Mouse (Mus musculus) heart, postnatal 4 days (tissue): ENCODE results near the gene Caskin2. TPM values are rescaled to one million over a fixed set of nuclear protein-coding genes. Genes with fewer than 3 reads are reported as not detected.

Experiments
- DNase-seq: peaks from one replicate; pipeline ENCODE4 v3.0.0; 2021
- total RNA-seq, 2 experiments: library from RNA; stranded (reverse); gene quantifications; 2 replicates each; pipeline ENCODE4 v1.2.3; 2021

Gene Caskin2
- total RNA-seq, 2 experiments from 2014 or later: 51.7 to 58.8 TPM

DNA sequence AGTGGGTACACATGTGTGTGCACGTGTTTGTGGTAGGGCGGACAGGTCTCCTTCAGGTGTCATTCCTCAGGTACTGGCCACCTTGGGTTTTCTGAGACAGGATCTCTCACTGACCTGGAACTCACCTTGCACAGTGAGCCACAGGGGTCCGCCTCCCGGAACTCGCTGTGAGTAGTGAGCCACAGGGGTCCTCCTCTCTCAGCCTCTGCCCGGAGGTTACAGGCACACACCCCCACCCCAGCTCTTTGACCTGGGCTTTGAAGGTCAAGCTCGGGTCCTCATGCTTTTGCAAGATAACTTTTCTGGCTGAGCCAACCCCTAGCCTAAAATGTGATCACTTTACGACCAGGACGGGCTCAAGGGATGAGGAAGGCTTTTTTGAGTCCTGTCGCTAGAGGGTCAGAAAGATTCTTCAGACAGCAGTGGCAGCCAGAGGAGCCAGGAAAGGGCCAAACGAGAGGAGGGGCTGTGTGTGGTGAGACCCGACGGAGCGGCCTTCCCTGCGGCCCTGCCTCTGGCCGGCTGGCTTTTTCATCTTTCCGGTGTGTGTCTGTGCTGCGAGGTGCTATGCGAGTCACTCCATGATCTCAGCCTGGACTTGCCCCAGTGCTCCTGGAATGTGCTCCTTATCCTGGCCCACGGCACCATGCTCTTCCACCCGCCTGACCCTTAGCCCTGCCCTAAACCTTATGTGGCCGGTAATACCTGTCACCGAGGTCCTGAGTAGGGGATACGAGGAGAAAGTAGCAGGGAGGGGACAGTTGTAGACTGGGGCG lies 17.3 kb upstream of the Caskin2 start:
- DNase-seq: no peak

DNA sequence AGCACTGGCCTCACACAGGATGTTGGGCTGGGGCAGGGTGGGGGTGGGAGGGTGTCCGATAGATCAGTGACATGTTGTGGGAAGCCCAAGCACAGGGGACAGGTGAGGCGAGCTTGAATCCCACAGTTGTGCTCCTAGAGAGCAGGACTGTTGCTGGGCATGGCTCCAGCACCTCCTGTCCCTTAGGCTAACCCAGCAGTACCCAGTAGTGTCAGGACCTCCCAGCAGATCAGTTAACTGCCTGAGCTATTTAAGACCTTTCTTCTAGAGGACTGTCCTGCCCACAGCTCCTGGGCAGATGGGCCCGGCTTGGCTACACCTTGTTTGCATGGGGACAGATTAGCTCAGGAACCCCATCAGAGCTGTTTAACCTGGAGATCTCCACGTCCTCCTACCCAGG lies 15.6 kb upstream of the Caskin2 start:
- DNase-seq: no peak

DNA sequence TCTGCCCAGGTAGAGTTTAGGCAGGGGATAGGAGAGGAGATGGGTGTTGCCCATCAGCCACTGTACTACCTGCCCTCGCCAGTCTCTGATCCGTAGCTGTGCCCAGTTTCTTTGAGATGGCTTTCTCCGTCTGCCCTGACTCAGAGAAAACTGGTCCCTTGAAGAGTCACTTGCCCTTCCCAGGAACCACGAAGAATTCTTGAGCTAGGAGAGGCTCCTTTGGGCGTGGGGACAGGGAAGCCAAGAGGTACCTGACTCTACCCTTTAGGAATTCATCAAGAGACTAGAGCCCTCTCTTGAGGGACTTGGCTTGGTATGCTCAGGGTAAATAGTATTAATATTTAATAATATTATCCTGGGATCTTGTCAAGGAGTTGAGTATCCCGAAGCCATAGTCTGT lies 14.2 kb upstream of the Caskin2 start:
- no peak for DNase-seq

DNA sequence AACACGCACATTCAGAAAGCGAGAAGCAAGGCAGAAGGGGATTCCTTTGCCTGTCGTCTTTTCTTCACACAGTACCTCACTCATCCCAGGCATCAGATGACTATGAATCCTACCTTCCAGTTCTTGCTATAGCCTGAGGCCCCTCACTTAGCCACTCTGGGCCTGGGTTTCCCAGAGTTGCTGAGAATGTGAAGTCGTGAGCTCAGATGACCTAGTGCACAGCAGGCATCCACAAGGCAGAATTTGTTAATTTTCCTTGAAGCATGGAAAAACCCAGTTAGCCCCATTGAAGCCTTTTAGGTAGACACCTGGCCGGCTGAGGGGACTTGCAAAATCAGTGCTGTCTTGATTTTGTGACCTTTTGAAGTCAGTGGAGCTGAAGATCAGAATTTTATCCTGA lies 13.0 kb upstream of the Caskin2 start:
- DNase-seq: no peak

DNA sequence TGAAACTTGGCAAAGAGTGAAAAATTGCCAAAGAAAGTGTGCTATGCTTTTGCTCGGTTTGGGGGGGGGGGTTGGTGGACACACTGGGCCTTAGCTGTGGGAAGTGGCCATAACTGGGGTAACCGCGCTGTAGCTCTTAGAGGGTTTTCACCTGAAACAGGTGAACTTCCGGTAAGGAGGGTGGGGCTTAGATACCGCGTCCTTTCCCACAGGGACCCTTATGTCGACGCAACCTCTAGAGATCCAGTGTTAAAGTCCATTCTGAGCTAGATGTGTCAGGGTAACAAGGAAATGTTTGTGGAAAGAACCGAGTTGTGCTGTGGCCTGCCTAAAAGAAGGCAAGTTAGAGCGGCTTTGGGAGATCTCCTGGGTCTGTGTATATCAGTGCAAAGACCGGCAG lies 11.4 kb upstream of the Caskin2 start:
- DNase-seq: no peak

DNA sequence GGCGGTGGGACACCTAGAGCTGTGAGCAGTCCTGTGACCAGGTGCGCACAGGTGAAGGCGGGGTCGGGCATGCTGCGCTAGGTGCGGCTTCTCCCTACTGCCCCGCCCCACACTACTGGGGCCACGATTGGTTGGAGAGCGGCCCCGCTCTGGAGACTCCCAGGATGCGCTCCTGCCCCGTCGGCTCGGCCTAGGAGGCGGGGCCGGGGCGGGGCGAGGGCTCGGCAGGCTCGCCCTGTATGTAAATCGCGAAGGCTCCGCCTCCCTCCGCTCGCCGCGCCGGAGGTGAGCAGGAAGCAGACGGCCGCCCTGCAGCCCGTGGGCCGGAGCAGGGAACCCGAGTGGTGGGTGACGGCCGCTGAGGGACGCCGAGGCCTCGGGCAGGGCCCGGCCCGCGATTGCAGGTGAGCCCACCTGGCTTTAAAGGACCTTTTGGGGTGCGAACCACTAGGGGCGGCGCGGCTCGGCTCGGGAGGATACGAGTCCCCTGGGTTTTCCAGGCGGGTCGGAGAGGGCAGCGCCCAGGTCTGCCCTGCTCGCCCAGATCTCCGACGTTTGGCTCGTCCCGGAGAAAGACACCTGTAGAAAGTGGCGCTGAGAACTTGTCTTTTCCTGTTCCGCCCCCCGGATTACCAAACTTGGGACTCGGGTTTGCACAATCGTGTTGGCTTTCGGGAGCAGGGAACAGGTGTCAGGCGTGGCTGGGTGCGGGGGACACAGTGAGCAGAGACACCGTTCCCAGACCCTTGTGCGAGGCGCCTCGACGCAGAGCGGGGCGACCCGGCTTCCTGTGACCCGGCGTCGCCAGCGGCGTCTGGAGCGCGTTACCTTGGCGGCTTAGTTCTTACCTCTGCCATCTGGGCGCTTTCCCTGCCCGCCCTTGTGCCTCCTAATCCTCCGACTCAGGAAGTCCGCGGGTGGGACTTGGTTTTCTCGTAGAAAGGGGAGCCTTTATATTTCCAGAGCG lies 10.6 kb upstream of the Caskin2 start, which contains the start of gene Llgl2:
Llgl2 (plus strand) TSS at position 276 of the 967 bp plus-strand sequence.
- DNase-seq: peak; percentile 87

DNA sequence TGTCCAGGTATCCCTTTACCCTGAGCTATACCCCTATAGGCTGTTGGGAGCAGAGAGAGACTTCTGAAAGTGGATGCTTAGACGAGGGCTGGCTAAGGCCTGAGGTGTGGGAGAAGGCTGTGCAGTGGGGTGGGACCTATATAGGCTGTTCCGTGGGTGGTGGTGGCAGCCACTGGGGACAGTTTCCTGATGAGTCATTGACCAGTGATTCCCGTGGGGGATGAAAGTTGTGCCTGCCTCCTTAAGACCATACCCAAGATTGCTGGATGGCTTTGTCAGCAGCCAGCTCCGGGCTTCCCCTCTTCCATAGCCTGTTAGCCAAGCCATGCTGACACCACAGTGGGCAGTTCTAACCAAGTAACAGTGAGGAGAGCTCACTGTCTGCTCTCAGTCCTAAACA lies 7.6 kb upstream of the Caskin2 start:
- DNase-seq: no peak

DNA sequence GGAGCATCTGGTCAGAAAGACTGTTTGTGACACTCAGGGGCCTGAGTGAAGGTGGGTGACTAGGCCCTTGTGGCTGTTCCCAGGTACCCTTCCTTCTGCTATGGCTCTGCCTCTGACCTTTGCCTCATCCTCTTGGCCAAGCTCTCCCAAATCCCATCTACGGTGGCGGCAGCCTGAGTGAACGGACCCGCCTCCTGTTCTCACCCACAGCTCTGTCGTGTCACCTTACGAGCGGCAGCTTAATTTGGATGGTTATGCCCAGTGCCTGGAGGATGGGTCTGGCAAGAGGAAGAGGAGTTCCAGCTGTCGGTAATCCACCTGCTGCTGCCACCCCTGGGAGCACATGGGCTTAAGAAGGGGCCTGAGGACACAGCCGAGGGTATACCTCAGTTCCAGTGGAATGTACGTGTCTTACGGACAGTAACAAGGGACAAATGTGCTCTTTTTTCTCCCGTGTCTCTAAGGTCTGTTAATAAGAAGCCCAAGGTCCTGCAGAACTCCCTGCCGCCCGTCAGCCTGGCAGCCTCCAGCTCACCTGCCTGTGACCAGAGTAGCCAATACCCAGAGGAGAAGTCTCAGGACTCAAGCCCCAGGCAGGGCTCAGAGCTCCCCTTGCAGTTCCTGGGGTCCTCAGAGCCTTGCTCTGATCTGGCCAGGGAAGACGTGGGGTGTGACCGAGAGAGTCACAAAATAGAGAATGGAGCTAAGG lies 6.6 kb upstream of the Caskin2 start:
- no peak for DNase-seq

DNA sequence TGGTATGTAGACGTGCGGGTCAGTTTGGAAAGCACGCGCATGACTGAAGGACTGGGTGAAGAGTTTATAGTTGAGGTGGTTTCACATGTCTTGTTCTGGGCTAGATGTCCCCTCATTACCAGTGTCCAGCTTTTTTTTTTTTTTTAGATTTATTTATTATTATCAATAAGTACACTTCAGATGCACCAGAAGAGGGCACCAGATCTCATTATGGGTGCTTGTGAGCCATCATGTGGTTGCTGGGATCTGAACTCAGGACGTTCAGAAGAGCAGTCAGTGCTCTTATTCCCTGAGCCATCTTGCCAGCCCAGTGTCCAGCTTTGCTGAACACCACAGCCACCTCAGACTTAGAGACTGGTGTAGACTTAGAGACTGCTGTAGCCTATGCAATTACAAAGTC lies 3.9 kb upstream of the Caskin2 start:
- DNase-seq: no peak

DNA sequence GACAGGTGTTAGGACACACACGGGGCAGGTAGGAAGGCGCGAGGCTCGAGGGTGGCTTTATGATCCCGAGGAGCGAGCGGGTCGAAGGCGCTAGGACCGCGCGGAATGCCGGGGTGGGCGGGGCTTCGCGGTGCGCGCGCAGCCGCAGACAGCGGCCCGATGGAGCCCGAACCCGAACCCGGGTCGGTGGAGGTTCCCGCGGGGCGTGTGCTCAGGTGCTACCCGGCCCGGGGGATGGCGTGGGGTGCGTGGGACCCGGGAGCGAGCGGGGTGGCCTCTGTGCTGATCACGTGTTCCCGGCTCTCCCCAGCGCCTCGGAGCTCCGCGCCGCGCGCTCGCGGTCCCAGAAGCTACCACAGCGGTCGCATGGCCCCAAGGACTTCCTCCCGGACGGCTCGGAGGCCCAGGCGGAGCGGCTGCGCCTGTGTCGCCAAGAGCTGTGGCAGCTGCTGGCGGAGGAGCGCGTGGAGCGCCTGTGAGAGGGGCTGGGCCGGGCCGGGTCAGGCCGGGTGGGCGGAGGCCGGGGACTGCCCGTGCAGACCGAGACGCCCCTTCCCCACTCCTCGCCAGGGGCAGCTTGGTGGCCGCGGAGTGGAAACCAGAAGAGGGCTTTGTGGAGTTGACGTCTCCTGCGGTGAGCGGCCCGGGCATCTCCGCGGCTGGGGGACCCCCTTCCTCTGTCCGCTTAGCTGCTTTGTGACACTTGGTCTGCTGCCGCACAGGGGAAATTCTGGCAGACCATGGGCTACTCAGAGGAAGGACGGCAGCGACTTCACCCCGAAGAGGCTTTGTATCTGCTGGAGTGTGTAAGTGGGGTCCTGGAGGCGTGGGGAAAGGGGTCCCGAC lies 1.4 kb upstream of the Caskin2 start, which contains the start of gene Tsen54:
Tsen54 (plus strand) TSS at position 120 of the 846 bp plus-strand sequence.
- DNase-seq: peak; percentile 90

DNA sequence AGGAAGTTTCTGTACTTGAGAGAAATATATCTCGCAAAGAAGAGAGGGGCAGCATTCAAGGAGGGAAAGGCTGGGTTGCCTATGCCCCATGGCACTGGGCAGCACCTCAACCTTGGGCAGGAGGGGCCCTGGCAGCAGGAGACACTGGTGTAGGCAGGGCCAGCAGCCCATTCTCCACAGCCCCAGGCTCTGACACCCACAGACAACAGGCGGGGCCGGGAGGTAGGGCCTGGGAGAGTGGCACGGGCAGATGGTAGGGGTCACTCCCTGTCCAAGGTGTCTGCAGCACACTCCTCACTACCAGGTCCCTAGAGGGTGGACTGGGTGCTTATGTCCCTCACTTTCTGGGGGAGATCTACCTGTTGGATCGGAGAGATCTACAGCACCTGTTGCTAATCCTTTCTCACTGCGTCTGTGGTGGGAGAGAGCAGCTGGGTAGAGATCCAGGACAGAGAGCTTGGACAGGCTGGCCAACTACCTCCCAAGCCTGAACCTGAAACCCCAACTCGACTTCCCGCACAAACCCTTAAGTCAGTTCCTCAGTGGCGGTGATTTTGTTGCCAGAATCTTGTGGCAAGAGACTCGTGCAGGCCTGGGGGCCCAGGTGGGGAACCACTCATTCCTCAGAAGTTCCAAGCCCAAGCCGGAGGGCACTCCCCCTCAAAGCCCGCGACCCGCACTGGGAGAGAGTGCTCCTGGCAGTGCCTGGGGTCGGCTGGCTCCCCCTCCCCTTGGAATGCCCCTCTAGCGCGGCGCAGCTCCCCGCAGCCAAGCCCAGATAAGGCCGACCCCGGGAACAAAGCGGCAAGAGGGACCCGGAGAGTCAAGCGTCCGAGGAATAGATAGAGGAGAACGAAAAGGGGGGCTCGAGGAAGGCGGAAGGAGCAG lies 662 bp downstream of the Caskin2 start:
- peak; percentile 55 for DNase-seq

DNA sequence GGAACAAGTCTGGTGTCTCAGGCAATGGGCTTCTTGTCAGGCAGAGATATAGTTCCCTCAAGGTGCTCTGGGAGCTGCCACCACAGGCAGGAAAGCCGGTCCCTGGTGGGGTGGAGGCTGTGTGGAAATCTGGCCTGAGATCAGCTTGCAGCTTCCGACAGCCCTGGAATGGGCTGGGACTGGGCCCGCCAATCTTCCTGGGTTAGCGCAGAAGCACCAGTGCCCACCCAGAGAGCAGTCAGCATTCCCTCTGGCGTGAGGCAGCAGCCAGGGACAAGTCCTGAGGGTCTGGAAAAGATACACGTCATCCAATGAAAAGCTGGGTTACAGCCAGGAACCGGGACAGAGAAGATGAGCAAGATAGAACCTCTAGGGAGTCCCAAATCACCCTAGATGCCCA lies 1.3 kb downstream of the Caskin2 start:
- DNase-seq: peak; percentile 58

DNA sequence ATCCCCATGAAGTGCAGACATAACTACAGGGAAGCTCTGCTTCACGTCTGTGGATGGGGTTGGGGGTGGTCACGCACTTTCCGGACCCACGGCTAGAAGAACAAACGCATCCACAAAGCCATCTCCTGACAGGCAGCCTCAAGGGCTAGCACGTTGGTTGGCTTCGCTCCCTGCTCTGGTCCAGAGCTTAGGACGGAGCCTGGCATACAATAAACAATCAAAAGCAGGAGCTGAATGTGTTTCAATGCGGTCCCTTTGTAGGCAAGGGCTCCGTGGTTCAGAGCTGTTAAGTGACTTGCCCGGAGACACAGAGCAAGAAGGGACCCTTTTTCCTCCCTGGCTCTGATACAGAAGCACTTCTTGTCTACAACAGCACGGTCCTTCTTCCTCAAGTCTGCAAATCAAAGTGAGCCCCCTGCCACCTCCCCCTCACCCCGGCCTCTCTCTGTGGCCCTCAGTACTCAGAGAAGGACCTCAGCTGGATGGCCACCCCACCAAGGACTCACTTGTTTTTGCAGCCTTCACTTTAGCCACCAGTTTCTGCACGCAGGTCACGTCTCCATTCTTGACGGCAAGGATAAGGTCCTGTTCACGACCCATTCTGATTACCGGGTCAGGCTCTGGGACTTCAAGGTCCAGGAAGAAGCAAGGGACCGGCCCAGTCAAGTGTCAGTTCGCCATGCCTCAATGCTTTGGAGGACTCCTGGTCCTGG lies 1.9 kb downstream of the Caskin2 start:
- no peak for DNase-seq

DNA sequence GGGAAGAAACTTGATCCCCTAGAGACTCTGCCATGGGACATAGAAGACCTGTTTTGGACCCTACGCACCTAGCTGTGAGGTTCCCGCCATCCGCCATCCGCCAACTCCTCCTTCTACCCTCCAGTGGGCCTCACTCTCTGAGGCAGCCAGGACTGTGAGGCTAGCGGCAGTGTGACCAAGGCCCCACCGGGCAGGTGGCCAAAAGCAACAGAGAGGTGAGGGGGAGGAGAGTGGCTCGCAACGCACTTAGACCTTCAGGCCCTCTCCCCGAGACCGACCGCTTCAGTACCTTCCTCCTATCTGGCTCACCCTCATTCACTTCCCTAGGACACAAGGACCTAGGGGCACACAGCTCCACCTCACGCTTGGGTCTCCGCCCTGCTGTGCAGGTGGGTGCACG lies 3.1 kb downstream of the Caskin2 start:
- DNase-seq: peak; percentile 87

DNA sequence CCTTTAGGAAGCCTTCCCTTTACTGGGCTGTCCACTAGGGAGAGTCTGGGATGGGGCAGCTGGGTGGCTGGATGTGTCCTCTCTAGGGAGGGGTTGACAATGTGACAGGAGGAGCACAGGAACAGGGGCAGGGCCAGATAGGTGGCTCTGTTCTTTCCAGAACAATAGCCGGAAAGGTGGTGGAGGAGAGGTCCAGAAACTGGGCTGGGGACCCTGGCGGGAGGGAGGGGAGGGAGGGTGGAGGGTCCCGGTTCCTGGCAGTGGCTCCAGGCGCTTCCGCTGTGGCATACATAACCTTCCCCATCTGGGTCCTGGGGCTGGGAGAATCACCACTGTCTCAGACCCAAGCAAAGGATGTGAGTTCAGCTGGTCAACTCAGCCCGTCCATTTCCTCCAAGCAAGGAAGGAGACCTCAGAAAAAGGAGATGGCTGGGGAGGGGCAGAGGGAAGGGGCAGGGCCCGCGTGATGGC lies 4.1 kb downstream of the Caskin2 start:
- peak; percentile 65 for DNase-seq

DNA sequence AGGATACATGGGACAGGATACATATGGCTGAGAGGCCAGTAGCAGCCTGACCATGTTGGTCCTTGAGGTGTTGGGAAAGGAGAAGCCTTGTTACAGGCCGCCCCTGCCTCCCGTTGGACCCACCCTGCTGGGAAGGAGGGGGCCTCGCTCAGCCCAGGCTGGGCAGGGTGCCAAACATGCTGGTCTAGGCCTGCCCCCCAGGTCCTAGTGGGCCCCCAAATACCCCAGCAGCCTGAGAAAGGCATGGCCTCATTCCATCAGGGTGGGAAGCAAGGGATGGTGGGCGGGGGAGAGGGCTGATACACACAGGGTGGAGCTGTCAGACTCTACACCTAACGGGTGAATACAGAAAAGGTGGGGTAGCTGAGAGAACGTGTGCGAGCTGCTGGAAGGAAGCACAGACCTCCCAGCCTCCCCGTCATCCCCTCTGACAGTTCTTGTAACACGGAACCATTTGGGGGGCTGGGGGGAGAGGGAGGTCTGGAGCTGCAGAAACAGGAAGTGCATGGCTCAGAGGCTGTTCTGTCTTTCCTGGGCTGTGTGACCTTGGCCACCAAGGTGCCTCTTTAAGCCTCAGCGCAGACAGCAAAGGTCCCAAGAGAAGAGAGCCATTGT lies 4.6 kb downstream of the Caskin2 start:
- peak; percentile 75 for DNase-seq

DNA sequence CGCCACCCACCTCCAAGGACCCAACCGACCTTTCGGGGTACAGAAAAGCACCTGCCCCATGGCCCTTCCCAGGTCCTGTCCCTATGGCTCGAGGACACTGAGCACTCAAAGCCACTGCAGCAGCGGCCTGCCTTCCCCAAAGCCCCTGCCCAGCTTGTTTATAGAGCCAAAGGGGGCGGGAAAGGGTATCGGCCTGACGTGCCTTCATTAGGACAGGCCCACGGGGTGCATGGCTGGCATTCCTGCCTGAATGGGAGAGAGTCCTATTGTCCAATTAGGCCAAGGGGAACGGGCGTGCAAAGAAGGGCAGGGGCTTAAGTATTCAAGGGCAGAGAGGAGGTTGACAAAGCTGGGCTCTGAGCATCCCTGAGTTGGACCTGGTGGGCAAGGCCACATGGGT lies 5.5 kb downstream of the Caskin2 start:
- peak; percentile 43 for DNase-seq

DNA sequence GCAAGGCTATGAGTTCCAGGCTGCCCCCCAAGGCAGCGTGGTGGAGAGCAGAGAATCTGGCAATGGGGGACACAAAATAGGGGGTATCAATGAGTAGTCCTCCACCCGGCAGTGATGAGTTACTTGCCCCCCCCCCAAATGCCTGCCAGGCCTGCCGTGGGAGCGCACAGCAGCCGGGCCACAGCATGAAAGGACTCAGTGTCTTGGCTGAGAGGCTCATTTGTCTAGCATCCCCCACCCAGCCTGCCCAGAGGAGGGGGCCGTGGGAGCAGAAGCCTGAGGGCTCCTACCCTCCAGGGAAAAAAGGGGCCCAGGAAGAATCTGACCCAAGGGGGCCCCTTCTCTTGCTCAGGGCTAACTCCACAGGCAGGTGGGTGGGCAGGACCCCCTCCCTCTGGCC lies 6.1 kb downstream of the Caskin2 start:
- no peak for DNase-seq

DNA sequence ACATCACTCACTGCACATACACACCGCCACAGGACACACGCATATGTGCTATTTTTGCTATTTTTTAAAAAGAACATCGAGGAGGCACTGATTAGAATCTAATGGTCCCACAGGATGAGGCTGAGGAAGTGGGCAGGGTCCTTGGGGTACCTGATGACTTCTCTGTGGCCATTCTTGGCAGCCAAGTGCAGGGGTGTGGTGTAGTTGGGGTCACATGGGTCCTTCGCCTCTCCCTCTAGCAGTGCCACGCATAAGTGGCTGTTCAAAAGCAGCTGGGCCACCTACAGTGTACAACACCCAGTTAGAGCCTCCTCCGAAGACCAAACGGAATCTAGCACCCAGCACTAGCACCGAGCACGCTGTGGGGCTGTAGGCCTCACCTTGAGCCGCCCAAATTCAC lies 7.3 kb downstream of the Caskin2 start:
- no peak for DNase-seq
